Mouse (Mus musculus) E14TG2a.4 (cell line): ENCODE data around the gene Cnep1r1.

Source experiments
- H3K27me3 ChIP-seq: 2 replicates; pipeline ENCODE4 v1.6.1; 2014; ENCODE audit warnings: low read length, control low read depth; ENCODE audit not compliant: insufficient read depth
- H3K36me3 ChIP-seq: 2 replicates; pipeline ENCODE4 v1.6.1; 2014; ENCODE audit warnings: low read length, control low read depth; ENCODE audit not compliant: insufficient read depth
- H3K4me1 ChIP-seq: replicated peaks from 2 replicates; pipeline ENCODE4 v1.6.1; 2014; ENCODE audit warnings: low read depth, low read length, control low read depth
- H3K4me3 ChIP-seq: replicated peaks from 2 replicates; pipeline ENCODE4 v1.5.1; 2014; ENCODE audit warnings: mild to moderate bottlenecking, low read length
- H3K9me3 ChIP-seq: 2 replicates; pipeline ENCODE4 v1.6.1; 2014; ENCODE audit warnings: low read length, control low read depth
- CTCF ChIP-seq: conservative IDR thresholded peaks from 2 replicates; pipeline ENCODE4 v1.5.1; 2014; ENCODE audit warnings: low read length
- NANOG ChIP-seq: IDR thresholded peaks from 2 replicates; pipeline ENCODE4 v1.6.1; 2014; ENCODE audit warnings: borderline replicate concordance, low read length, mixed read lengths
- POU5F1 ChIP-seq: IDR thresholded peaks from 2 replicates; pipeline ENCODE4 v1.6.1; 2014; ENCODE audit warnings: low read length, borderline replicate concordance

Cnep1r1 gene

GRCm38 (mm10) chr8:88160237-88160995, 41.8 kb downstream of the Cnep1r1 start:
- no peak for TF ChIP-seq NANOG
- no peak for TF ChIP-seq CTCF
- TF ChIP-seq POU5F1, result no peak
- Histone ChIP-seq H3K36me3 (peaks cover 76% of the 10 kb centered on the region), H3K27me3 (no peaks in the 10 kb centered on the region), H3K9me3 (no peaks in the 10 kb centered on the region), H3K4me3 (no peak overlapping the region), H3K4me1 (no peaks in the 10 kb centered on the region)

- TF ChIP-seq CTCF, result peak; percentile 96
- no peak for TF ChIP-seq NANOG
- no peaks in the 10 kb centered on the region for H3K27me3 ChIP-seq
- no peaks in the 10 kb centered on the region for H3K4me1 ChIP-seq
- peaks cover 80% of the 10 kb centered on the region for H3K36me3 ChIP-seq
- H3K4me3 ChIP-seq, result no peak overlapping the region
- no peaks in the 10 kb centered on the region for H3K9me3 ChIP-seq
Observed at GRCm38 (mm10) chr8:88161439-88161838, 42.9 kb downstream of the Cnep1r1 start.

- peaks cover 7% of the 10 kb centered on the region; the same call in 1 of the 2 replicates for H3K9me3 ChIP-seq
- TF ChIP-seq CTCF, result no peak
- TF ChIP-seq POU5F1, result no peak
- TF ChIP-seq NANOG, result no peak
- H3K27me3 ChIP-seq, result no peaks in the 10 kb centered on the region
- no peak overlapping the region for H3K4me3 ChIP-seq
- H3K36me3 ChIP-seq, result peaks cover 9% of the 10 kb centered on the region
- peaks cover 44% of the 10 kb centered on the region for H3K4me1 ChIP-seq
Observed at GRCm38 (mm10) chr8:88175264-88175663, 56.7 kb downstream of the Cnep1r1 start.

- TF ChIP-seq POU5F1, result no peak
- no peak for TF ChIP-seq NANOG
- TF ChIP-seq CTCF, result no peak
- Histone ChIP-seq H3K4me3 (no peak overlapping the region), H3K9me3 (peaks cover 12% of the 10 kb centered on the region), H3K36me3 (no peaks in the 10 kb centered on the region), H3K27me3 (no peaks in the 10 kb centered on the region), H3K4me1 (peaks cover 30% of the 10 kb centered on the region)
Observed at GRCm38 (mm10) chr8:88177291-88177690, 58.7 kb downstream of the Cnep1r1 start.

- Histone ChIP-seq H3K27me3 (no peaks in the 10 kb centered on the region), H3K4me3 (no peak overlapping the region), H3K36me3 (no peaks in the 10 kb centered on the region), H3K9me3 (peaks cover 12% of the 10 kb centered on the region), H3K4me1 (no peaks in the 10 kb centered on the region)
- TF ChIP-seq NANOG (no peak), CTCF (no peak), POU5F1 (no peak)
Observed at GRCm38 (mm10) chr8:88183121-88183520, 64.6 kb downstream of the Cnep1r1 start.
